Mouse (Mus musculus) cerebellum, adult 2 months (tissue): ENCODE data around the gene Ptgfr.

ENCODE experiments used
- CTCF ChIP-seq: fragments of 200-500 bp; IDR thresholded peaks from 2 replicates; pipeline ENCODE4 v1.5.1; 2011; ENCODE audit warnings: low read depth, mild to moderate bottlenecking, control low read depth, low read length, moderate library complexity, borderline replicate concordance; ENCODE audit not compliant: insufficient read depth
- POLR2A ChIP-seq: fragments of 200-500 bp; IDR thresholded peaks from 2 replicates; pipeline ENCODE4 v1.6.1; 2011; ENCODE audit warnings: low read length, control low read depth, borderline replicate concordance; ENCODE audit not compliant: insufficient read depth

DNA sequence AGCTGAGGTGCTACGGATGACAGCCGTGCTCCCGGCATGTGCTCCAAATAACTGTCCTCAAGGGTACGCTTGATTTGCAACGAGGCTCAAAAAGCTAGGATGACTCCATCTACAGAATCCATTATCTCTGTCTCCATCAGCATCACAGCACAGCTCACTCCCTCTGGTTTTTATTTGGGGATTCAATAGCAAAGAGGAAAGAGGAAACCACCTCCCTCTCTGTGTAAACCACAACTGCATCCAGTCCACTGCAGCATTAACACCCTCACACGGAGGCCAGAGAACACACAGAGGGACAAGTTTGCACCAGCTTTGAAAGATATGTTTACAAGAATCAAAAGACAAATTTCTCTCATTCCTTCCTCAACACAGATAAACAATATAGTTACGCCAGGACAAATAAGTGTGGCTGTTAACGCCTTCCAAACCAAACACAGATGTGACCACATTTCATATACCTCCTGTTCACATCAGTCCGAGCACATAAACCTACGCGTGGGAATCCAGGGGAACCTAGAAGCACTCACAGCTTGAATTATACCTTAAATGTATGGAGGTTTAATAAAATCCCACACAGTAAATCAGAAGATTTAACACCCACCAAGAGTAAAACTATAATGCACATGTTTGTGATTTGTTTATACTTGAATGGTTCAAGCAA lies 9.3 kb downstream of the Ptgfr start:
- TF ChIP-seq CTCF (no peak), POLR2A (no peak)
